Mouse (Mus musculus) olfactory bulb, adult 2 months (tissue): ENCODE data around the gene Lalba.

Source experiments
- CTCF ChIP-seq: fragments of 200-500 bp; IDR thresholded peaks from 2 replicates; pipeline ENCODE4 v1.5.1; 2012; ENCODE audit warnings: low read depth, mild to moderate bottlenecking, low read length, moderate library complexity; ENCODE audit not compliant: insufficient read depth
- POLR2A ChIP-seq: fragments of 200-500 bp; IDR thresholded peaks from 2 replicates; pipeline ENCODE4 v1.6.1; 2012; ENCODE audit warnings: mild to moderate bottlenecking, low read depth, low read length, moderate library complexity; ENCODE audit not compliant: insufficient read depth

DNA sequence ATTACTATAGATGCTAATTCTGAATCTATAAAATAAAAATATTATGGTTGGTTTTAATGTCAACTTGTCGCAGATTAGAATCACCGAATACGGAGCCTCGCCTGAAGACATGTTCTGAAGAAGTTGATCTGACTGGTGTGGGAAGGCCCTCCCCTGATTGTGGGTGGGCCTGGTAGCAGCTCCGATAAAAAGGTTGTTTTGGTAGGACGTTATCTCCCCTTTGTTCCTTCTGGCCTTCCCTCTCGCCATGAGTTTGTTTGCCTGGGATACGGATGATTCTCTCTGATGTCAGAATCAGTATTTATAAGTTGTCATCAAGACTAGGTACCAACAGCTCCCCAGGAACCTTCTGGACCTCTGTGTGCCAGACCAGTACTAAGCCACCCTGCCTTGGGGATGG, 29.7 kb upstream of the Lalba start:
- TF ChIP-seq POLR2A (no peak), CTCF (no peak)
